Mouse (Mus musculus) lung, postnatal 0 days (tissue): ENCODE measurements at regions not wholly inside any gene's neighbourhood (a gene's known extent, or its start where the extent isn't known, plus 50 kb on each side); places are given as distances from the start of the nearest gene placed in this dataset.
"Not testable (repeated sequence)": the region's sequence is repeated elsewhere in the genome, so short reads cannot be mapped to it uniquely, and the experiment has no call there.

Experiments
- ATAC-seq: fragments of 200-750 bp; cut with Nextera tagmentation; 2 replicates; pipeline ENCODE4 v1.8.0; 2017; ENCODE audit warnings: moderate library complexity
- DNase-seq: peaks from one replicate; pipeline ENCODE4 v3.0.0-alpha.2; 2016; ENCODE audit warnings: low spot score
- H3K27ac ChIP-seq: fragments of 300-500 bp; sonication (generic); 2 replicates; pipeline ENCODE4 v1.5.1; 2014; ENCODE audit warnings: antibody characterized with exemption, mild to moderate bottlenecking, low read length, mixed read lengths
- H3K27me3 ChIP-seq: fragments of 300-500 bp; sonication (generic); replicated peaks from 2 replicates; pipeline ENCODE4 v1.6.1; 2014; ENCODE audit warnings: low read length, mixed read lengths; ENCODE audit not compliant: insufficient read depth
- H3K36me3 ChIP-seq: fragments of 300-500 bp; sonication (generic); 2 replicates; pipeline ENCODE4 v1.6.1; 2014; ENCODE audit warnings: low read length, mixed read lengths; ENCODE audit not compliant: insufficient read depth
- H3K4me1 ChIP-seq: fragments of 300-500 bp; sonication (generic); 2 replicates; pipeline ENCODE4 v1.6.1; 2014; ENCODE audit warnings: antibody characterized with exemption, low read depth, low read length, mixed read lengths; ENCODE audit not compliant: insufficient read depth
- H3K4me2 ChIP-seq: fragments of 300-500 bp; sonication (generic); replicated peaks from 2 replicates; pipeline ENCODE4 v1.6.1; 2014; ENCODE audit warnings: low read depth, mild to moderate bottlenecking, low read length, moderate library complexity, mixed read lengths
- H3K4me3 ChIP-seq: fragments of 300-500 bp; sonication (generic); 2 replicates; pipeline ENCODE4 v1.5.1; 2014; ENCODE audit warnings: low read depth, low read length
- H3K9ac ChIP-seq: fragments of 300-500 bp; sonication (generic); replicated peaks from 2 replicates; pipeline ENCODE4 v1.6.1; 2014; ENCODE audit warnings: low read depth, mild to moderate bottlenecking
- H3K9me3 ChIP-seq: fragments of 300-500 bp; sonication (generic); 2 replicates; pipeline ENCODE4 v1.6.1; 2016; ENCODE audit warnings: low read length, mixed read lengths
- CTCF ChIP-seq: IDR thresholded peaks from 2 replicates; pipeline ENCODE4 v1.5.1; 2016; ENCODE audit warnings: antibody characterized with exemption, mild to moderate bottlenecking
- EP300 ChIP-seq: IDR thresholded peaks from 2 replicates; pipeline ENCODE4 v1.6.1; 2016; ENCODE audit warnings: antibody characterized with exemption, mild to moderate bottlenecking, control low read depth
- WGBS: fragments of 180-500 bp; shearing (Covaris S2); extraction: QIAGEN DNeasy Blood & Tissue Kit; methylation state at CpG from one replicate; pipeline ENCODE4 v1.1.7; 2014; 5-methylcytosine and 5-hydroxymethylcytosine counted together

GRCm38 (mm10) chr1:184222326-184222725, 188.2 kb upstream of the 1700056E22Rik start:
- Histone ChIP-seq H3K36me3 (no peaks in the 10 kb centered on the region), H3K4me2 (no peak overlapping the region), H3K4me3 (no peak overlapping the region), H3K4me1 (no peaks in the 10 kb centered on the region), H3K27ac (no peak overlapping the region), H3K9me3 (no peaks in the 10 kb centered on the region), H3K27me3 (no peaks in the 10 kb centered on the region), H3K9ac (no peak overlapping the region)
- 6% methylated on average over 2 of the region's 2 CpGs for WGBS
- TF ChIP-seq CTCF (no peak), EP300 (no peak)
- 0 out of 2 replicates have a peak, but pooled peaks have one; percentile 6 for ATAC-seq
- no peak for DNase-seq

DNA sequence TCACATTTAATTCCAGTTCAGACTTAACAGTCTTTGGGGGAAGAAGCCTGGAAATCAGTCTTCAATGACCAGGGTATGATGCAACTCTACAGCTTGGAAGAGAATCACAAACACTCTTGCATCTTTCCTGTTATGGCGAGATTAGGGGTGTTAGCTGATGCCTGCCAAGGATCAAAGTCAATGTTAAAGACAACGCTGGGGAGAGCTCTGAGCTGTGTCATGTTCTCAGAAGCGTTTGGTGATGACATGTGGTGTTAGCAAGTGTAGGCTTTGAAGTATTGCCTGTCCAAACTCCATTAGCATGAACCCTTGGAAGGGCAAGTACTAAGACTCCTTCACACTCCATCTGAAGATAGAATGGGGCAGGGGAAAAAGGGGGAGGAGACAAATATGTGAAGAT, 187.7 kb upstream of the 1700056E22Rik start:
- Histone ChIP-seq H3K4me2 (no peak overlapping the region), H3K9ac (no peak overlapping the region), H3K36me3 (no peaks in the 10 kb centered on the region), H3K27ac (no peak overlapping the region), H3K9me3 (no peaks in the 10 kb centered on the region), H3K4me3 (no peak overlapping the region), H3K27me3 (no peaks in the 10 kb centered on the region), H3K4me1 (no peaks in the 10 kb centered on the region)
- TF ChIP-seq EP300 (peak; percentile 89), CTCF (no peak)
- ATAC-seq = peak; percentile 95
- 22% methylated on average over 3 of the region's 3 CpGs for whole genome bisulfite sequencing
- DNase-seq = peak; percentile 81

DNA sequence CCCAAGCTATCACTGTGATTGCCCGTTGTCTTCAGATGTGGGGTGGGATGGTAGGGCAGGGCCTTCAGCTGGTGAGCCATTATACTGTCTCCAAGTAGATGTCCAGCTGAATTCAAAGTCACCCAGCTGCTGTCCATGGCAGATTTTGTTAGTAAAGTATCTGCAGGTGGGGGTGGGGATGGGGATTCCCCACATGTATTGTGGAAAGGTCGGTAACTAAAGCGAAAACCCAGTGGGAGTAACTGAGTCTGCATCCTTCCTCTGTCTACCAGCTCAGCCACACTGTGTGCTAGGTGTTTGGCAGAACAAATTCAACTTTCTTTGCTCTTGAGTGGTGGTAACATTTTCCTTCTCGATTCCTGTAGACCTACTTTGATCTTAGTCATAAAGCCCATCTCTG, 163.2 kb upstream of the 1700056E22Rik start:
- TF ChIP-seq EP300 (no peak), CTCF (no peak)
- Histone ChIP-seq H3K27ac (no peak overlapping the region), H3K4me2 (no peak overlapping the region), H3K4me3 (no peak overlapping the region), H3K27me3 (no peaks in the 10 kb centered on the region), H3K9me3 (no peaks in the 10 kb centered on the region), H3K36me3 (no peaks in the 10 kb centered on the region), H3K9ac (no peak overlapping the region), H3K4me1 (no peaks in the 10 kb centered on the region)
- WGBS = 87% methylated on average over 4 of the region's 4 CpGs
- no peak for DNase-seq
- no peak for ATAC-seq

DNA sequence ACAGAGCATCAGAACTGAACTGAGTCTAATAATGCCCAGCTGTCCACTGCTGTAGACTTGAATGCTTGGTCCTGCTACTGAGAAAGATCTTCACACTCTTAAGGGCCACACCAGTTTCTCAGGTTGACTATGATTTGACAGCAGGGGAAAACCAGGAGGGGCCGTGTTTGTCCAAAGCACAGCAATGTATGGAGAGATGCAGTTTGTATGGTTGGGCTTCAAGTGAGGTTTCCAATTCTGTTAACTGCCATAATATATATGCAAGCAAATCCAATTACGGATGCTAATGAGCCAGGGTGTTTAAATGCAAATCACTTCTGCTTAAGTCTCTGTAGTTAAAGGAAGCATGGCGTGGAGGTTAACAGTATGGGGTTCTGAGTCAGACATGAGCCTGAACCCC, 157.2 kb upstream of the 1700056E22Rik start:
- Histone ChIP-seq H3K9ac (no peak overlapping the region), H3K9me3 (no peaks in the 10 kb centered on the region), H3K4me3 (no peak overlapping the region), H3K27me3 (no peaks in the 10 kb centered on the region), H3K36me3 (no peaks in the 10 kb centered on the region), H3K4me1 (no peaks in the 10 kb centered on the region), H3K27ac (no peak overlapping the region), H3K4me2 (no peak overlapping the region)
- 75% methylated on average over 3 of the region's 3 CpGs for WGBS
- ATAC-seq (no peak), DNase-seq (no peak)
- TF ChIP-seq CTCF = no peak
- TF ChIP-seq EP300 = no peak

DNA sequence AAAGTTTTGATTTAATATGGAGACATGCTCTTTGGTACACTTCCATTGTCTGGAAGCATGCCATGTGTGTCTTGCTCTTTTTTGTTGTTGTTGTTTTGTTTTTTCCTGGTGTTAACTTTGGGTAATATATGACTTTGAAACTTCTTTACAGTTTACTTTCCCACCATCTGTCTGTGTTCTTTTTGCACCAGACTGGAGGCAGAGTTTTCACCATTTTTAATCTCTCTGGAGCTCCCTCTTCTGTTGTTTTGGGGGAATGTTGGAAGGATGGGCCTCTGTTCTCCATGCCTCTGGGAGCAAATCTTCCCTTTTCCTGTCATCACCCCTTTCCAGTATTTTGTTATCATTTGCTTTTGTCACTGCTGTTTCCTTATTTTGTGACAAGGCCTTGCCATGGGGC, 153.5 kb upstream of the 1700056E22Rik start:
- H3K9ac ChIP-seq = no peak overlapping the region
- DNase-seq (peak; percentile 26), ATAC-seq (no peak)
- H3K4me2 ChIP-seq = no peak overlapping the region
- H3K4me3 ChIP-seq = no peak overlapping the region
- H3K4me1 ChIP-seq = no peaks in the 10 kb centered on the region
- H3K27ac ChIP-seq = no peak overlapping the region
- peak; percentile 50 for TF ChIP-seq CTCF
- TF ChIP-seq EP300 = no peak
- no peaks in the 10 kb centered on the region for H3K36me3 ChIP-seq
- no peaks in the 10 kb centered on the region for H3K9me3 ChIP-seq
- H3K27me3 ChIP-seq = no peaks in the 10 kb centered on the region

GRCm38 (mm10) chr1:184182163-184182562, 148.1 kb upstream of the 1700056E22Rik start:
- no peaks in the 10 kb centered on the region for H3K27me3 ChIP-seq
- 86% methylated on average over 4 of the region's 4 CpGs for WGBS
- ATAC-seq (no peak), DNase-seq (no peak)
- H3K4me3 ChIP-seq = no peak overlapping the region
- H3K4me2 ChIP-seq = no peak overlapping the region
- H3K9ac ChIP-seq = no peak overlapping the region
- H3K9me3 ChIP-seq = no peaks in the 10 kb centered on the region
- H3K27ac ChIP-seq = no peak overlapping the region
- no peaks in the 10 kb centered on the region for H3K4me1 ChIP-seq
- H3K36me3 ChIP-seq = no peaks in the 10 kb centered on the region
- TF ChIP-seq CTCF (no peak), EP300 (no peak)

DNA sequence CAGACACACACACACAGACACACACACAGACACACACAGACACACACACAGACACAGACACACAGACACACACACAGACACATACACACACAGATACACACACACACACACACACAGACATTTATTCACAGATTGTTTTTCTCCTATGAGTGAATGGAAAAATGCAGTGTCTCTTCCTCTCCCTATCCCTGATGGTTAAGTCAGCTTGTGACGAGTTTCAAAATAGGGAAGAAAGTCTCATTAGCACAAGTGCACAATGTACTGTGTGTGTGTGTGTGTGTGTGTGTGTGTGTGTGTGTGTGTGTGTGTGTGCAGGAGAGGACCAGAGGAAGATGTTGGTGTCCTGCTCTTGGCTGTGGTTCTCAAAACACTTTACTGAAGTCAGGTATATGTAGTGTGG, 140.3 kb upstream of the 1700056E22Rik start:
- H3K9me3 ChIP-seq, ATAC-seq, H3K4me1 ChIP-seq, H3K9ac ChIP-seq, H3K4me3 ChIP-seq, DNase-seq, H3K27ac ChIP-seq, H3K36me3 ChIP-seq, H3K27me3 ChIP-seq, H3K4me2 ChIP-seq: not testable (repeated sequence)
- 70% methylated on average over 1 of the region's 1 CpGs for WGBS
